Mouse (Mus musculus): Measurements from ENCODE around the gene Svep1.

The Svep1 gene

DNA sequence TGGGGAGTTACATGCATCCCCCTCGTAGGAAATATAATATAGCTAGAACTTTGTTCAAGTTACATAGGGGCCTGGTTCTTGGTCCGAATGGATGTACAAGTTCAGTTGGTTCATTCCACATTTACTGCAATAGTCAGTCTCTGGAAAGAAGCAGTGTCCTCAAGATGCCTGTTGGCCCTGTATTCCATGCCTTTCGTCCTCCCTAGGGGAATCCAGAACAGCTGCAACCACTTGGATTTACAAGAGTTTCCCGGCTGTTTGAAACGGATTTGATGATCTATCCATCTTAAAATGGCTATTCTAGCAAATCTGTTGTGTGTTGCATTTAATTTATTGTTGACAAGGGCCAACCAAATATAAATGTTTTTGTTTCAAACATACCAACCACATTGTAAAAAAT lies 36.2 kb downstream of the Svep1 start:
- no peak for DNase-seq (ENCODE audit: low spot score in 2 of 2)

DNA sequence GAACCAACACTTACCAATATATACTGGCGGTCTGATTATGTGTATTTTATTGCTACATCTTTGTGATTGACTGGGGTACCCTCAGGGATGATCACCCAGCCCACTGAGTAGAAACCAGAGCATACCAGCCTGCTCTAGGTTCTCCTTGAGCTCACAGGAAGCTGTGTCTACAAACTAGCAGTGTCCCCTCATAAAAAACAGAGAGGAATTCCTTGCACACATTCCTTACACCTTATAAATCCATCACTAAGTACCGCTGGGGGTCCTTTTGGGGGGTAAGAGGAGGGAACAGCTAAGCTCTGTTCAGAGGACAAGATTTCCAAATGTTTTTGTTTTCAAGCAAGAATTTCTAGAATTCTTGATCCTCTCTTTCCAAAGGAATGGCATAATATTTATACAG lies 36.7 kb downstream of the Svep1 start:
- DNase-seq (ENCODE audit: low spot score in 2 of 2), result no peak

DNA sequence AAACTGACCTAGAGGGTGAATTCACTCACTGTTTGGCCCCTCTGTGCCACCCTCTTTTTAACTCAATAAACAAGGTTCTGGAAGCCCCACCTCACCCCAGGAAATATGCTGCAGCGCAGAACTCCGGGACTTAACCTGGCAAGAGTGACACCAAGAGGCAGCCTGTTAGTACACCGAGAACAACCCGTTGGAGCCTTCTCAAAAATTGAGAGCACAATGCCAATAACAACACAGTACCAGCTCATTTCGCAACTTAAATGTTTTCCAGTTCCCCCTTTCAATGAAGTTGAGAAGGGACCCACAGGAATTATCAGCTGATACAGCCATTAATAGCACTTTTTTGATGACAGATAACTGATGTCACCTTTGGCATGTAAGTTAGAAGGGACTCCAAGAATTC lies 38.3 kb downstream of the Svep1 start:
- DNase-seq (ENCODE audit: low spot score in 2 of 2), result no peak

GRCm38 (mm10) chr4:58165711-58166110 lies 40.9 kb downstream of the Svep1 start:
- no peak for DNase-seq (ENCODE audit: low spot score in 2 of 2)

DNA sequence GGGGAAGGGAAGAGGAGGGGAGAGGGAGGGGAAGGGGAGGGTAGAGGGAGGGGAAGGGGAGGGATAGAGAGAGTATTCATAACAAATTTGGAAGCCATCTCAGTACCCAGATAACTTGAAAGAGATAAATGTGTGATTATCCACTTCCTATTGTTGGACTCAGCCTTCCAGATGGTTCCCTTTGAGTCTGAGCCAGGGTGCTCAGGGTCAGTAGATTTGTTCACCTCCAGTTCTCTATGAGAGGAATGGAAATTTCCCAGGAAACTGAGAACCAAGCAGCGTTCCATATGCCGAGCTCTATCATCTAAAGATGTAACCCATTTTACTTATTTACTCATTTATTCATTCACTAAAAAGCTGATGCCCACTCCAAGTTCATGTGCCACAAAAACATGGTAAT lies 44.8 kb downstream of the Svep1 start:
- no peak for DNase-seq (ENCODE audit: low spot score in 2 of 2)

- no peak for DNase-seq (ENCODE audit: low spot score in 2 of 2)
These were observed 47.1 kb downstream of the Svep1 start for GRCm38 (mm10) chr4:58159564-58159963.

DNA sequence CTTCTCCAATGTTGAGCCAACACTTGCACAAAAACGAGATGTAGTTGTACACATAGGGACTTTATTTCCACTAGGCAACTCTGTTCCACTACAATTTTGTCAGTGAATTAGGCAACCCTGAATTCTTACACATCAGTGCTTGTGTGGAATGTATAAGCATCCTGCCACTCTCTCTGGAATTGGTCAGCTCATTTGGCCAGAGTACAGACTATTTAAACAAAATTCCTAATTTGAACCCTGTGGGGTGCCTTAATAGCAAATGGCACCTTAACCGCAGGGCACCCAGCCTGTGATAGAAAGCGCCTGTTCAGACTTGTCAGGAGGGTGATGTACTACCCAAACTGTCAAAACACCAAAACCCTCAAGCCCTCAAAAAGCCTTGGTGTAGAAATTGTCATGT lies 56.4 kb downstream of the Svep1 start:
- DNase-seq (ENCODE audit: low spot score in 2 of 2), result no peak

DNA sequence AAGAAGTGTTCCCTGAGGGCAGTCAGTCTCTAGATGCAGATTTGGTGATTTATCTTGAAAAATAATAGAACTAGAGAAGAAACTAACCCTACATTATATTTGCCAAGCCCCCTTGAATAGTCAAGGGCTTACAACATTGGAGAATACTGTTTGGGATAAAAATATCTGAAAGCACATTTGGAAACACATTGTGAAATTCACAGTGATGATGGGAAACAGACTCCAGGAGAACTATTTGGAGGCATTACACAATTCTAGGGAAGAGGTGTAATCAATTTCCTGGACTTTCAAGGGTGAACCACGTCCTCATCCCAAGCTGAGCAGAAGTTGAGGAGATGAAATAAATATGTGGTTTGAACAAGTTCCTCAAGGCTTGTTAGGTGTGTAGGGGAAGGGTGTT lies 57.5 kb downstream of the Svep1 start:
- DNase-seq (ENCODE audit: low spot score in 2 of 2), result no peak

GRCm38 (mm10) chr4:58148547-58148946 lies 58.1 kb downstream of the Svep1 start:
- no peak for DNase-seq (ENCODE audit: low spot score in 2 of 2)

- DNase-seq (ENCODE audit: low spot score in 2 of 2), result no peak
These were observed 60.0 kb downstream of the Svep1 start for GRCm38 (mm10) chr4:58146676-58147075.

DNA sequence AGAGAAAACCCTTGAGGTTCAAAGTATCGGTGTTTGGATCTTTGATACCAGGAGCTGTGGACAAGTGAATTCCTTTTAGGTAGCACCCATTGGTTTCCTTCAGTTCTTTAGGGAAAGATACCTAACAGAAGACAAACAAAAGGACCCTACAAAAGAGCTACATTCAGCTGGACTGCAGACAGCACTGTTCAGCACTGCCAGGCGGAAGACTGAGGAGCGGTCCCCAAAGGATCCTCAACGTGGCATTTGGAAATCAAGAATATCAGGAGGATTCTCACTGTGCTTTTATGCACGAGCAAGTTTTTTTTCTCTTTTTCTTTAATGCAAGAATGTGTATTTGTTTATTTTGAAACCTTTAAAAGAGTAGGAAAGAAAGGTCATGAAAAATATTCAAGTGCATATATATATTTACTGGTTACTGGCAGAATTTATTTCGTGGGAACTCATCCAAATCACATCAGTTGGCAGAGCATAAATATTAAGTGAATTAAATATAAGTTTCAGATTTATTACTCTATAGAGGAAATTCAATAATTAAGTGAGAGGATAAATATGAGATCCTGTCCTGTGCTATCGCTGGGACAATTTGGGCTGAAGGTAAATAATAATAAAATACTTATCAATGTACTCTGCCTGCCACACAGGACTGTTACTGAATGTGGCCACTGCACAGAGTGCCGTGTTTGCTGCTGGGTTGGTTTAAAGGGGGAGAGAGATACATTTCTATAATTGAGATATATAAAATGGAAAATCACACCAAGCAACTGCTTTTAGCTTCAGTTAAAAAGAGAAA lies 66.7 kb downstream of the Svep1 start:
- DNase-seq (ENCODE audit: low spot score in 2 of 2), result no peak

DNA sequence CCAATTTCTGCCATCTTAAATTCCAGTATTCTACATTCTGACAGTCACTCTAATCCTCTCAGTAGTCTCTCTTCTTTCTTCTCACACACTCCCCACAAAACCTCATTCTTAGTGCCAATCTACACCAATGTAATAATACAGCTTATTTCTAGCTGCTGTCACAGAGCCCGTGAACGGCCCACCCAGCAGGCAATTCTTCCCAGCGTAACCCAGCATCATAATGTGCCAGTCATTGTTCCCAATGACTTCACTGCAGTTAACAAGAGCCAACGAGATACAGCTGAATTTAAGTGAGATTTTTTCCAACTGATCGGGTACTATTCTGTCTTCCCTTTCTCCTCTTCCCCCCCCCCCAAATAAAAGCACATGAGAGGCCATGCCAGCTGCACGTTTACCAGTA lies 67.4 kb downstream of the Svep1 start:
- no peak for DNase-seq (ENCODE audit: low spot score in 2 of 2)

DNA sequence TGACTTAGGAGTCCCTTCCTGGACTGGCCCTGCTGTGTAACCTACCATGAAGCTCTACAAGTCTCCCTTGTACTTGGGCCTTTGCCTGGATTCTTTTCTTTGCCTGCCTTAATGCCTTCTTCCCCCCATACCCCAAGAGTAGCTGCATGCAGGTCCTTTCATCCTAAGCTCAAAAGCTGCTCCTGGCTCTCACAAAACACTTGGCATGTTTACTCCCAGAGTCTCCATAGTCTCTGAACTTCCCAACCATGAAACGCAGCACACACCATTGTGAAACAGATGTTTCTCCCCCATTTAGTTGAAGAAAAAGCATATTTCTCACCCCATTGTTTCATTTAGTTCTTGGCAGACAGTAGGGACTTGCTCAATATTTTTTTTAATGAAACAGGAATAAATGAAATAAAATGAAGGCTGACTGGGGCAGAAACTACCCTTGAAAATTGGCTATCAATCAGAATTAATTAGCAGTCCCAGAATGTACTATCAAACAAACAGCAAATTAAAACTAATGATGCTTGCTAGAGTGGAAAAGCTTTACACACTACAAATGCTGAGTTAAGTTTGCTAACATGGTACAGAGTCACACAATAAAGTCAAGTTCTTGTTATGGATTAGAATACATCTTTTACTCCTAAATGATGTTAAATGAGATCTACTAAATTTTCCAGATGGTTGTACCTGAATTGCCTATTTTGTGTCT lies 72.9 kb downstream of the Svep1 start:
- no peak for DNase-seq (ENCODE audit: low spot score in 2 of 2)

DNA sequence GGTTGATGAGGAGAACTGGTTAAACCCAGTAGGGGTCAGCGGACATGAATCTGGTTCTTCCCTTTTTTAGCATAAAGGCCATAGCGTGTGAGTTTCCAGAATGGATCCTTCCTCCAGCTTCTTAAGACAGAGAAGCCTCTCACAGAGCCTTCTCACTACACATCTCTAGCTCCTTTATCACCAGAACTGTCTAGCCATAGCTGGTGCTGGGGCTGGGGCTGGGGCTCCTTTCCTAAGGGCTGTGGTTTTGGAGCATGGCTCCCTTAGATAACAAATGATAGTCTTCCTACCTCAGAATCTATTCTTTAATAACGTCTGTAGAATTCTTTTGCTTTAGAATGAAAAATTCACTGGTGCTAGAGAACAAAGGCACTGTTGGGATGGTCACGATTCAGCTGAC lies 76.8 kb downstream of the Svep1 start:
- DNase-seq (ENCODE audit: low spot score in 2 of 2), result no peak

- DNase-seq (ENCODE audit: low spot score in 2 of 2), result no peak
These were observed 79.6 kb downstream of the Svep1 start for GRCm38 (mm10) chr4:58127024-58127423.

DNA sequence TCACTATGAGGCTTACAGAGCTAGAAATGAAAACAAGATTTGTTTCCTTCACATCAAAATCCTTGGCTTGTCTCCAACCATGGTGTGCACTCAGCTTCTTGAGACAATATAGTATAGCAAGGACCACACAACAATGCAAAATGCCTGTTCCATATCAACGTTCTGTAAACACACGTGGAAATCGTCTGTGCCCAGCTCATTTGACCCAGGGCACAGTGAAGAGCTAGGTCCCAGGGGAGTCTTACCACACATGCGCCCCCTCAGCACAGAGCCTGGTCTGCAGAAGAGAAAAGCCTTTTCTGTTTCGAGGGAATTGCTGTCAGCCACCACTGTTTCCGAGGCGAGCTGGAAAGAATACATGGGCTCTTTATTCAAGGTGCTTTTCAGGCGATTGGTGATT lies 91.2 kb downstream of the Svep1 start:
- no peak for DNase-seq (ENCODE audit: low spot score in 2 of 2)

DNA sequence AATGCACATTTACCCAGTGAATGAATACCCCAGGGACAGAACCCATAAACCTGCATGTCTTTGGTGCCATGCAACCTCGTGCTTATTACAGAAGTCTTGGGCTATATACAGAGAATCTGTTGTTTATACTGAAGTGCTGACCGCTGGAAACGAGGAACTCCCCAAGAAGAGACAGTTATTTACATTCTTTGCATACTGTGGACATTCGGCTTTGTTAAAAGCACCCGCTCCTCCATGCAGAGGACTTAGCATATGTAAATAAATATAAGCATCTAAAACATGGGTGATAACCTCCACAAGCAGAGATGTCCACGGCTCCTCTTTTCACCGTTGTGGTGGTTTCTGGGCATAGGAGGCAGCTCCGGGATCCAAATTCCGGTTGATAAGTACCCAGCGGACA lies 95.7 kb downstream of the Svep1 start:
- DNase-seq (ENCODE audit: low spot score in 2 of 2), result no peak

DNA sequence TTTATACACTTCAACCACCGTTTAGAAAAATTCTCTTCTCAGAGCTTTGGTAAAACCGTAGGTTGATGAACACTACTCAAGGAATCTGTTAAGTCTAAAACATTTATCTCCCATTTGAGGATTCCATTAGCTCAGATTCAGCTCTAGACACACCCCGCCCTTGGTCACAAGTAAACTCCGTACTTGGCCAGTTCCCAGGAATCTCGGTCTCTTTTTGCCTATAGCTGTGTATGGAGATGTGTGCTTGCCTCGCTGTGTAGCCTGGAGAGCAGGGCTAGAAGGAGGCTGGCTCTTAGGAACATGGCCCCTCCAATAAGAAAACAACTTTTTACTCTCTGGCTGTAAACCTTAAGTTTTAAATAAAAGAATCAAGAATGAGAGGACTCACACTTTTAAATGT lies 96.9 kb downstream of the Svep1 start:
- no peak for DNase-seq (ENCODE audit: low spot score in 2 of 2)

DNA sequence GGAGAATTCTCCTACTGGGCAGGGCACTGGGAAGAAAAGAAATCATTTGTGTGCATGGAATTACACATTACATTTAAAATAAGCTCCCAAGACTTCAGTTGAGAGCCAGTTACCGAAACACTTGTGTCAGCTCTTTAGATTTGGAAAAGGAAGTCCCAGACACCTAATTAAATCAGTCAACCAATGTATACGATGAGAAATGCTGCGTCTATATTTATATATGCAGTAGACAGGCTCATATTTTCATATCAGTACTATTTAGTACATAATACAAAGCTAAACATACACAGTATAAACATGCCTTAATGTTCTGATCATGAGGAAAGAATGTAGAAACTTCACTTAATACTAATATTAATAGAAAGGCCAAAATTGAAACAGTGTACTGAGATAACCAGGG lies 98.3 kb downstream of the Svep1 start:
- DNase-seq (ENCODE audit: low spot score in 2 of 2), result no peak

- DNase-seq (ENCODE audit: low spot score in 2 of 2), result no peak
These were observed 108.9 kb downstream of the Svep1 start for GRCm38 (mm10) chr4:58097732-58098131.

DNA sequence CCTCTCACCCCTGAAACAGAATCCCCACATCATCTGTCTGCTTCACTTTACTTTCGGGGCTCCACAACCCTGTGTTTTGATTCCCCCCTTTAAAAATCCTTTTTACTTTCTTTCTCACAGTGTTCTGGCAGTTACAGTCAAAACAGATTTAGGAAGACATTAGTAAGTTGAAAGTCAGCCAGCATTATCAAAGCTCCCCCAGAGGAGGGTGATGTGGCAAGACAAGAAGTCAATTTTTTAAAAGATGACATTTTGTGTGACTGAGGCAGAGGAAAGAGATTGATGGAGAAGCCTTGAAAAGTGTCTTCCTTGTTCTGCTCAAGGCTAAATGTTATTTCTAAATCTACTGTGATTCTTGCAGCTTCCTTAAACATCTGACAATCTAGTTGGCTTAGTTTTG lies 119.9 kb downstream of the Svep1 start:
- no peak for DNase-seq (ENCODE audit: low spot score in 2 of 2)

DNA sequence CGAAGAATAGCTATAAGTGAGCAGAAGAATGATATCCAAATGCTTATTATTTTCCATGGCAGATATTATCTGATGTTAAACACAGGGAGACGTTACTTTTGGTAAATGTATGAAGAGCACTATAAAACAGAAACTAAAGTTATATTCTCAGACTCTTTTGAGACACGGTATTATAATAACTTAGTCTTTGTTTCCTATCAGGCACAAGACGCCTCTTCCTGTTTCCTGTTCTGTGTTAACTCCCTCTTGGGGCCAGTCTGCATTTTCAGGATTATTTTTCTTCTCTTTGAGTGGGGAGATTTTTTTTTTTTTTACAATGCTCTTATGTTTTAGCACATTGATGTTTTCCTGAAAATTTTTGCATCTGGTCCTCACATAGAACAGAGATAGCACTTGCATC lies 120.5 kb downstream of the Svep1 start:
- DNase-seq (ENCODE audit: low spot score in 2 of 2), result no peak

DNA sequence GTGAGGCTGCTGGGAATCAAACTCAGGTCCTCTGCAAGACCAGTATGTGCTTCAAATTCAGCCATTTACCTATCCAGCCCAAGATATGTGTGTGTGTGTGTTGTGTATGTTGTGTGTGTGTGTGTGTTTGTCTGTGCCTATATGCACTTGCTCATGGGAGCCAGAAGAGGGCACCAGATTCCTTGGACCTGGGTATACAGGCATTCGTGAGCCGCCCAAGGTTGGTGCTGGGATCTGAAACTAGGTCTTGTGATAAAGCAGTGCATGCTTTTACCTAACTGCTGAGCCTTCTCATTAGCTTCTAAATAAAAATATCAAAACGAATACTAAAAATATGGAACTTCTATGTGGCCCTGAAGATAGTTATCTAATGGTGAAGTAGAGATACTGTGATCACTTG lies 121.3 kb downstream of the Svep1 start:
- no peak for DNase-seq (ENCODE audit: low spot score in 2 of 2)

DNA sequence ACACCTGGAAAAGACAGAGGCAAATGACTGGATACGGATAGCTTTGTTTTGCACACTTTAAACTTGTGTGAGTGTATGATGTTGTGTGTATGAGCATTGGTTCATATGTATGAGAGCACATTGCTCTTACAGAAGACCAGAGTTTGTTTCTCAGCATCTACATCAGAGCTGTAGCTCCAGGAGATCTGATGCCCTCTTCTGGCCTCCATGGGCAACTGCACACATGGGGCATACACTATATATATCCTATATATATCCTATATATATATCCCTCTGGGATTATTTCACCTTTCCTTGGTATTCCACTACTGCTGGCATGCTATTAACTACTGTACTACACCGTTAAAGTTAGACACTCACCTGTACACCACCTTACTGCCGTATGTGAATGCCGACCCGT lies 122.5 kb downstream of the Svep1 start:
- no peak for DNase-seq (ENCODE audit: low spot score in 2 of 2)

Measured in urinary bladder, adult 18-20 months (tissue).